19 mouse cellular contexts compared by ENCODE assay signal in genomic region chr3:108764976-108765375, GRCm38 (mm10). TPM values are rescaled to one million over a fixed set of nuclear protein-coding genes. Genes with fewer than 3 reads are reported as not detected.
DNase-seq lines count a peak whose midpoint lies in the region; ATAC-seq and TF ChIP-seq lines count a peak whose summit lies in the region.
"Had no signal": no experiment of that assay in that cellular context is flagged by ENCODE, and none has a peak within 500 bp of the region (broad histone marks: within the 10 kb centered on the region; RNA-seq: fewer than 3 reads in every experiment).

No protein-coding gene starts in this region.

- peak; percentile 19; the same call in 1 of the 2 replicates for ATAC-seq in intestine, embryonic 15.5 days
- no peak for ATAC-seq in intestine, postnatal 0 days
- ATAC-seq in lung, postnatal 0 days, result no peak
- ATAC-seq: forebrain, postnatal 0 days had no signal

- H3K27me3 ChIP-seq in intestine, embryonic 15.5 days (replicated peaks), result no peaks in the 10 kb centered on the region
- H3K27me3 ChIP-seq in intestine, postnatal 0 days (replicated peaks; ENCODE audit: control insufficient read depth, insufficient read depth, low read length), result no peaks in the 10 kb centered on the region
- H3K27me3 ChIP-seq in lung, postnatal 0 days (replicated peaks; ENCODE audit: insufficient read depth, low read length), result no peaks in the 10 kb centered on the region; the same call in 1 of the 2 replicates
- no peaks in the 10 kb centered on the region for H3K27me3 ChIP-seq in small intestine, adult 2 months (ENCODE audit: control insufficient read depth, insufficient read depth, low read length)
- H3K27me3 ChIP-seq: embryonic facial prominence, embryonic 12.5 days; limb, embryonic 12.5 days; neural tube, embryonic 15.5 days had no signal

- TF ChIP-seq EP300 in lung, postnatal 0 days (IDR thresholded peaks at IDR 0.05), result no peak

- H3K4me3 ChIP-seq in intestine, embryonic 15.5 days (replicated peaks), result no peak overlapping the region
- H3K4me3 ChIP-seq in intestine, postnatal 0 days (ENCODE audit: low read depth, low read length), result no peak overlapping the region
- no peak overlapping the region for H3K4me3 ChIP-seq in lung, postnatal 0 days (ENCODE audit: low read depth, low read length)
- H3K4me3 ChIP-seq in small intestine, adult 2 months (ENCODE audit: low read depth, low read length), result no peak overlapping the region
- H3K4me3 ChIP-seq: embryonic facial prominence, embryonic 12.5 days; gastrocnemius, adult 2 months; heart, embryonic 10.5 days; left cerebral cortex, adult 2 months; limb, embryonic 12.5 days; neural tube, embryonic 15.5 days had no signal

- 43% methylated on average over 7 of the region's 7 CpGs for WGBS in intestine, embryonic 15.5 days
- WGBS in intestine, postnatal 0 days, result 34% methylated on average over 7 of the region's 7 CpGs
- WGBS in lung, postnatal 0 days, result 14% methylated on average over 7 of the region's 7 CpGs
- WGBS in small intestine, adult 2 months, result 11% methylated on average over 7 of the region's 7 CpGs

- TF ChIP-seq CTCF in intestine, postnatal 0 days (IDR thresholded peaks at IDR 0.05; ENCODE audit: low read depth), result no peak
- no peak for TF ChIP-seq CTCF in lung, postnatal 0 days (IDR thresholded peaks at IDR 0.05)
- TF ChIP-seq CTCF in small intestine, adult 2 months (IDR thresholded peaks at IDR 0.05; ENCODE audit: extremely low read depth, insufficient read length, insufficient replicate concordance, low read depth, low read length), result no peak

- no peak overlapping the region for H3K9ac ChIP-seq in intestine, embryonic 15.5 days
- H3K9ac ChIP-seq in intestine, postnatal 0 days (ENCODE audit: low read depth, low read length), result no peak overlapping the region
- H3K9ac ChIP-seq in lung, postnatal 0 days (replicated peaks; ENCODE audit: low read depth), result no peak overlapping the region
- H3K9ac ChIP-seq: embryonic facial prominence, embryonic 12.5 days; forebrain, postnatal 0 days; limb, embryonic 12.5 days; liver, embryonic 14.5 days; neural tube, embryonic 15.5 days had no signal

- DNase-seq in cerebellum, postnatal 14 days, result peak; percentile 16 to 37
- DNase-seq in cerebellum, adult 9-10 months, result no peak
- DNase-seq in lung, postnatal 4 days, result peak; percentile 28 to 43
- DNase-seq in lung, postnatal 0 days (ENCODE audit: low spot score), result no peak
- DNase-seq: B cell, adult 2 months; forebrain, postnatal 0 days; gastrocnemius, adult 2 months; kidney, adult 9 months; right cerebral cortex, postnatal 25 days; thymus, postnatal 36 days had no signal

- no peaks in the 10 kb centered on the region for H3K9me3 ChIP-seq in intestine, embryonic 15.5 days
- no peaks in the 10 kb centered on the region for H3K9me3 ChIP-seq in intestine, postnatal 0 days (ENCODE audit: control insufficient read depth)
- no peaks in the 10 kb centered on the region for H3K9me3 ChIP-seq in lung, postnatal 0 days (ENCODE audit: low read length)
- H3K9me3 ChIP-seq: embryonic facial prominence, embryonic 12.5 days; heart, embryonic 10.5 days; limb, embryonic 12.5 days; neural tube, embryonic 15.5 days had no signal

- 0 out of 2 replicates have a peak, but pooled peaks cover 8% of the 10 kb centered on the region for H3K4me1 ChIP-seq in intestine, embryonic 15.5 days (replicated peaks)
- no peaks in the 10 kb centered on the region for H3K4me1 ChIP-seq in intestine, postnatal 0 days (replicated peaks; ENCODE audit: control insufficient read depth, insufficient read depth, low read length)
- peaks cover 14% of the 10 kb centered on the region for H3K4me1 ChIP-seq in lung, postnatal 0 days (ENCODE audit: insufficient read depth, low read depth, low read length)
- peaks cover 20% of the 10 kb centered on the region for H3K4me1 ChIP-seq in small intestine, adult 2 months (ENCODE audit: control insufficient read depth, insufficient read depth, insufficient read length, low read length)
- H3K4me1 ChIP-seq: embryonic facial prominence, embryonic 12.5 days; neural tube, embryonic 15.5 days had no signal

- no peak overlapping the region for H3K27ac ChIP-seq in intestine, embryonic 15.5 days
- no peak overlapping the region for H3K27ac ChIP-seq in intestine, postnatal 0 days (ENCODE audit: low read depth, low read length)
- no peak overlapping the region for H3K27ac ChIP-seq in lung, postnatal 0 days (ENCODE audit: low read length)
- peak overlapping the region; percentile 17; the same call in 1 of the 2 replicates for H3K27ac ChIP-seq in small intestine, adult 2 months (ENCODE audit: insufficient read depth, low read depth, low read length)
- H3K27ac ChIP-seq: embryonic facial prominence, embryonic 12.5 days; gastrocnemius, adult 2 months; heart, embryonic 10.5 days; left cerebral cortex, adult 2 months; limb, embryonic 12.5 days; liver, embryonic 14.5 days; neural tube, embryonic 15.5 days had no signal

- no peak overlapping the region for H3K4me2 ChIP-seq in intestine, embryonic 15.5 days (replicated peaks)
- H3K4me2 ChIP-seq in intestine, postnatal 0 days (replicated peaks; ENCODE audit: low read depth), result no peak overlapping the region
- no peak overlapping the region for H3K4me2 ChIP-seq in lung, postnatal 0 days (replicated peaks; ENCODE audit: low read depth, low read length)
- H3K4me2 ChIP-seq: embryonic facial prominence, embryonic 12.5 days; limb, embryonic 12.5 days; neural tube, embryonic 15.5 days had no signal

- no peaks in the 10 kb centered on the region for H3K36me3 ChIP-seq in intestine, embryonic 15.5 days
- no peaks in the 10 kb centered on the region for H3K36me3 ChIP-seq in intestine, postnatal 0 days (ENCODE audit: control insufficient read depth, insufficient read depth)
- H3K36me3 ChIP-seq in lung, postnatal 0 days (ENCODE audit: insufficient read depth, low read length), result no peaks in the 10 kb centered on the region
- no peaks in the 10 kb centered on the region for H3K36me3 ChIP-seq in small intestine, adult 2 months (ENCODE audit: control insufficient read depth, insufficient read depth, low read length)
- H3K36me3 ChIP-seq: embryonic facial prominence, embryonic 12.5 days; heart, embryonic 10.5 days; limb, embryonic 12.5 days; neural tube, embryonic 15.5 days had no signal

- TF ChIP-seq POLR2A in small intestine, adult 2 months (IDR thresholded peaks at IDR 0.05; ENCODE audit: low read depth, low read length), result no peak

RNA-seq across cellular contexts. Expression of gene Aknad1, which starts 25.5 kb away (rescaled TPM):
- 0.10 TPM in 1 of 2 replicates, not detected in the other for polyA plus RNA-seq in intestine, embryonic 15.5 days (2015; fragmentation: Nextera tagmentation; extraction: Ambion mirVana)
- 0.14 and 0.16 TPM in 2 replicates for polyA plus RNA-seq in intestine, postnatal 0 days (2015; fragmentation: Nextera tagmentation; extraction: Ambion mirVana)
- polyA plus RNA-seq in lung, postnatal 0 days (2015; fragmentation: Nextera tagmentation; extraction: Ambion mirVana), result 0.10 and 0.21 TPM in 2 replicates
- not detected in 2 replicates for polyA plus RNA-seq in small intestine, adult 2 months (2012; rRNA removed)
- polyA plus RNA-seq: forebrain, postnatal 0 days; heart, embryonic 10.5 days had no signal

RNA-seq across cellular contexts. Expression of gene Gpsm2, which starts 42.9 kb away (rescaled TPM):
- polyA plus RNA-seq in intestine, embryonic 15.5 days (2015; fragmentation: Nextera tagmentation; extraction: Ambion mirVana), result 49.1 and 56.1 TPM in 2 replicates
- 26.7 and 27.8 TPM in 2 replicates for polyA plus RNA-seq in intestine, postnatal 0 days (2015; fragmentation: Nextera tagmentation; extraction: Ambion mirVana)
- 22.9 and 23.7 TPM in 2 replicates for polyA plus RNA-seq in lung, postnatal 0 days (2015; fragmentation: Nextera tagmentation; extraction: Ambion mirVana)
- 4.6 and 8.7 TPM in 2 replicates for polyA plus RNA-seq in small intestine, adult 2 months (2012; rRNA removed)

Comparison
In these comparisons a context has a peak if more than half of its experiments do, and no peak if none do; other contexts are left out.
1. DNase-seq: peak in cerebellum, postnatal 14 days (2 of 2) and lung, postnatal 4 days (2 of 2); none in cerebellum, adult 9-10 months (single experiment) and lung, postnatal 0 days (single experiment).